Mouse (Mus musculus) embryonic facial prominence, embryonic 12.5 days (tissue): ENCODE data around the gene Arl15. TPM values are rescaled to one million over a fixed set of nuclear protein-coding genes. Genes with fewer than 3 reads are reported as not detected.

Experiments used
- ATAC-seq: fragments of 200-750 bp; cut with Nextera tagmentation; 2 replicates; pipeline ENCODE4 v1.8.0; 2017; ENCODE audit not compliant: insufficient number of reproducible peaks, insufficient read depth, low FRiP score, low TSS enrichment
- H3K27ac ChIP-seq: fragments of 300-500 bp; sonication (generic); 2 replicates; pipeline ENCODE4 v1.5.1; 2016; ENCODE audit warnings: mild to moderate bottlenecking
- H3K27me3 ChIP-seq: fragments of 300-500 bp; sonication (generic); 2 replicates; pipeline ENCODE4 v1.6.1; 2016; ENCODE audit warnings: mild to moderate bottlenecking, moderate library complexity
- H3K36me3 ChIP-seq: fragments of 300-500 bp; sonication (generic); 2 replicates; pipeline ENCODE4 v1.6.1; 2016; ENCODE audit warnings: mild to moderate bottlenecking
- H3K4me1 ChIP-seq: fragments of 300-500 bp; sonication (generic); 2 replicates; pipeline ENCODE4 v1.6.1; 2016
- H3K4me2 ChIP-seq: fragments of 300-500 bp; sonication (generic); replicated peaks from 2 replicates; pipeline ENCODE4 v1.6.1; 2016; ENCODE audit warnings: mild to moderate bottlenecking, moderate library complexity
- H3K4me3 ChIP-seq: fragments of 300-500 bp; sonication (generic); 2 replicates; pipeline ENCODE4 v1.5.1; 2016; ENCODE audit warnings: mild to moderate bottlenecking
- H3K9ac ChIP-seq: fragments of 300-500 bp; sonication (generic); 2 replicates; pipeline ENCODE4 v1.6.1; 2016; ENCODE audit warnings: mild to moderate bottlenecking, moderate library complexity
- H3K9me3 ChIP-seq: fragments of 300-500 bp; sonication (generic); 2 replicates; pipeline ENCODE4 v1.6.1; 2016; ENCODE audit warnings: mild to moderate bottlenecking, moderate library complexity
- WGBS: fragments of 180-500 bp; shearing (Covaris S2); methylation state at CpG from one replicate; pipeline ENCODE4 v1.1.7; 2016; 5-methylcytosine and 5-hydroxymethylcytosine counted together
- polyA plus RNA-seq: library from polyadenylated mRNA; unstranded; fragments of >200 nt; fragmentation: Nextera tagmentation; extraction: Ambion mirVana; gene quantifications from 2 replicates; pipeline ENCODE4 v1.2.1, GENCODE M21; 2016

Gene Arl15
- polyA plus RNA-seq, 1 experiment from 2014 or later, result 15.0 TPM

DNA sequence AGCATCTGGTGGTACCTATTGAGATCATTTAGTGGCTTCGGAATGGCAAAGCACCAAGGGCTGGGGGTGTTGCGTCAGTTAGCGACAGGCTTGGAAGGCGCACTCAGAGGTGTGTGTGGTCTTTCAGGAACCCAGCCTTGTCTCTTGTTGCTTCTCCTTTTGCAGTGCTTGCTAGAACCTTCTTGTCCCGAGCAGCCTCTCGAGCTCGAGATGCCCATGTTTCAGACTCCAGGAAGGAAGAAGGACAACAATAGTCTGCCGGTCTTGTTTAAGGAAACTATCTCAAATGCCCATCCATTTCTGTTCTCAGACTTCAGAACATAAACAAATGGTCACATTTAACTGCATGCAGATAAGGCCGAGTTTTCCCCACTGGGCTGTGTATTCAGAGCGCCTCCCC, 69.4 kb downstream of the Arl15 start:
- no peaks in the 10 kb centered on the region for H3K27me3 ChIP-seq
- no peaks in the 10 kb centered on the region for H3K36me3 ChIP-seq
- H3K27ac ChIP-seq, result no peak overlapping the region
- H3K4me1 ChIP-seq, result peaks cover 24% of the 10 kb centered on the region
- H3K9me3 ChIP-seq, result no peaks in the 10 kb centered on the region
- no peak for ATAC-seq
- WGBS, result 84% methylated on average over 10 of the region's 10 CpGs
- H3K4me3 ChIP-seq, result no peak overlapping the region
- H3K9ac ChIP-seq, result no peak overlapping the region
- H3K4me2 ChIP-seq, result no peak overlapping the region

DNA sequence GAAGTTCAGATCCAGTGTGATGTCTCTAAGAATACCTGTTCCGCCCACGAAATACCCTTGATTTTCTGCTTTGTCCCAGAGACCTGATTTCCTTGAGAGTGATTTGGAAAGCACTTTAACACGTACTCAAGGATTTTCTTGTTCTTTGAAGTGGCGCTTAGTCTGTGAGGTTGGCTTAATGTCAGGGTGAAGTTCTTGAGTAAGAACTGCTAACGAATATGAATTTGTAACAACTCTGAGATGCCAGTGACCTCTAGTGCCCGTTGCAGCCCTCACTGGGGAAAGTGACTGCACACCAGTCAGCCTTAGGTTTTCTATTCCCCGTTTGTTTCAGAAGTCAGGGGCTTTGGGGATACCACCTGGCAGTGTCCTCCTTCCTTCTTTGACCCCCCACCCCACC, 70.0 kb downstream of the Arl15 start:
- WGBS, result 61% methylated on average over 7 of the region's 7 CpGs

DNA sequence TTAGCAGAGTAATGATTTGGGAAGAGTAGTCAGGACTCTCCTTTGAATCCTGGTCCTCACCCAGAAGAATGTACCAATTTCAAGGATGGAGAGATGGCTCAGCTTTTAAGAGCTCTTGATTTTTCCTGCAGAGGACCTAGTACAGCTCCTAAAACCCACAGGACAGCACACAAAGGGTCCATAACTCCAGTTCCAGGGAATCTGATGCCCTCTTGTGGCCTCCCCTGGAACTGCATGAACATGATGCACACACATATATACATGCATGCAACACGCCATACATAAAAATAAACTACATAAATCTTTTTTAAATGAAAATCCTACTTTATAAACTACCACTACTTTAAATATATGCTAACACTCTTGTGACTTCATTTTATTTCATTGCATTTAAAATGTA, 70.6 kb downstream of the Arl15 start:
- H3K9me3 ChIP-seq, result no peaks in the 10 kb centered on the region
- WGBS, result 49% methylated on average over 1 of the region's 1 CpGs
- no peak overlapping the region for H3K27ac ChIP-seq
- no peak overlapping the region for H3K4me3 ChIP-seq
- peaks cover 18% of the 10 kb centered on the region for H3K4me1 ChIP-seq
- H3K9ac ChIP-seq, result no peak overlapping the region
- peak; percentile 23; the same call in 1 of the 2 replicates for ATAC-seq
- no peaks in the 10 kb centered on the region for H3K27me3 ChIP-seq
- no peaks in the 10 kb centered on the region for H3K36me3 ChIP-seq
- no peak overlapping the region for H3K4me2 ChIP-seq

More for the DNA sequence above, 70.0 kb downstream of the Arl15 start:
- Histone ChIP-seq H3K36me3 (no peaks in the 10 kb centered on the region), H3K27me3 (no peaks in the 10 kb centered on the region), H3K4me3 (no peak overlapping the region), H3K9me3 (no peaks in the 10 kb centered on the region), H3K4me2 (no peak overlapping the region), H3K4me1 (peaks cover 20% of the 10 kb centered on the region), H3K27ac (no peak overlapping the region), H3K9ac (no peak overlapping the region)
- no peak for ATAC-seq

DNA sequence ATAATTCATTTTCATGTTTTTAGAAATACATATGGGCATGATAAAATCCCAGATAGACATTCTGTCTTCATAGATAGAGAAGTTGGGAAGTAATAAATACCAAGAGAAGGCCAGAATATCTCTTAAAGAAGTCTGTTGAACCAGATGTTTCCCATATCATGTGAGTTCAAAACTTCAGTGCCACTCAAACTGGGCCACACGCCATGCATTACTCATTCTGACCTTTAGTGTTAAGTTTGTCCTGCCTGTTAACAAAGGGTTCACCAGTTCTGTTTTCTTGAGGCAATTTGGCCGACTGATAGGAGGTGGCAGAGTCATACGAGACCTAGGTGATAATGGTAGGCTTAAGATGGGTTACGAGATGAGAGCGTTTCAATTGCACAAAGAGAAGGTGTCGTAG, 71.1 kb downstream of the Arl15 start:
- WGBS, result 60% methylated on average over 6 of the region's 6 CpGs
- H3K4me1 ChIP-seq, result peaks cover 16% of the 10 kb centered on the region
- no peaks in the 10 kb centered on the region for H3K36me3 ChIP-seq

DNA sequence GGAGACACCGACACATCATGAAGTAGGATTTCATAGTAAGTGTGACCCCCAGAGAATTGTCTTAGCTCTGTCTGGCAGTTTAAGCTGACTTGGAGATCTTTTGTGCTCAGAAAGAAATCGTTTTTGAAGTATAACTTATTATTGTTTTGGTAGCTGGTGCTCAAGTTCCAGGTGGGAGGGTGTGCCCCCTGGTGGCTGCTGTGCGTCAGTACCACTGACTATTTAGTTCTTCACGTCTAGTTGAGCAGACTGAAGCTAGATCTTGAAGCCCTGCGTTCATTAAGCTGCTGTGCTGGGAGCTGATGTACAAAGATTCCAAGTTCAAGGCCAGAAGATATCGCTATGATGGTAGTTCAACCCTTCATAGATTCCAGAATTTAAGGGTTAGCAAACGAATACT, 71.5 kb downstream of the Arl15 start:
- Histone ChIP-seq H3K27ac (no peak overlapping the region), H3K4me3 (no peak overlapping the region), H3K36me3 (no peaks in the 10 kb centered on the region), H3K9ac (no peak overlapping the region), H3K4me1 (peaks cover 16% of the 10 kb centered on the region), H3K4me2 (no peak overlapping the region), H3K27me3 (no peaks in the 10 kb centered on the region), H3K9me3 (no peaks in the 10 kb centered on the region)
- WGBS, result 38% methylated on average over 7 of the region's 7 CpGs
- ATAC-seq, result no peak

More for the DNA sequence above, 71.1 kb downstream of the Arl15 start:
- ATAC-seq, result no peak
- H3K4me2 ChIP-seq, result no peak overlapping the region
- no peaks in the 10 kb centered on the region for H3K27me3 ChIP-seq
- H3K27ac ChIP-seq, result no peak overlapping the region
- H3K9me3 ChIP-seq, result no peaks in the 10 kb centered on the region
- H3K4me3 ChIP-seq, result no peak overlapping the region
- no peak overlapping the region for H3K9ac ChIP-seq

DNA sequence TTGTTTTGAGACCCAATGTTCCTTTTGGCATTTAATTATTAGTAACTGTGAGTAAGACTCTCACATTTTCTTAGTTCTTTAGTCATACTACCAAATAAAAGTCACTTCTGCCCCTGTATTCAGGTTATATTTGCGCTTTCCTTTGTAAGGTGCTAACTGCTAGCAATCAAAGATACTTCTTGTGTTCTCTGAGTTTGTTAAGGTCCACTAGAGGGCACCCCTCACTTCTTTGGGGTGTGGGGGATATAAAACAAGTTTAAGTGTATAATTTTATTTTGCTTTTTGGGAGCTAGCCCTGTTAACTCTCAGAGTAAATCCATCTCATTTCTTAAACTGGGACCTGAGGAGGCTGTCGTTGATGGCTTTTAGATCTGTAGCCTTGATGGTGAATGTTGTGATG, 73.4 kb downstream of the Arl15 start:
- H3K4me2 ChIP-seq, result no peak overlapping the region
- H3K4me1 ChIP-seq, result peaks cover 13% of the 10 kb centered on the region
- H3K36me3 ChIP-seq, result no peaks in the 10 kb centered on the region
- no peaks in the 10 kb centered on the region for H3K9me3 ChIP-seq
- no peak overlapping the region for H3K9ac ChIP-seq
- H3K27ac ChIP-seq, result no peak overlapping the region
- ATAC-seq, result no peak
- 96% methylated on average over 2 of the region's 2 CpGs for WGBS
- H3K27me3 ChIP-seq, result no peaks in the 10 kb centered on the region
- no peak overlapping the region for H3K4me3 ChIP-seq

DNA sequence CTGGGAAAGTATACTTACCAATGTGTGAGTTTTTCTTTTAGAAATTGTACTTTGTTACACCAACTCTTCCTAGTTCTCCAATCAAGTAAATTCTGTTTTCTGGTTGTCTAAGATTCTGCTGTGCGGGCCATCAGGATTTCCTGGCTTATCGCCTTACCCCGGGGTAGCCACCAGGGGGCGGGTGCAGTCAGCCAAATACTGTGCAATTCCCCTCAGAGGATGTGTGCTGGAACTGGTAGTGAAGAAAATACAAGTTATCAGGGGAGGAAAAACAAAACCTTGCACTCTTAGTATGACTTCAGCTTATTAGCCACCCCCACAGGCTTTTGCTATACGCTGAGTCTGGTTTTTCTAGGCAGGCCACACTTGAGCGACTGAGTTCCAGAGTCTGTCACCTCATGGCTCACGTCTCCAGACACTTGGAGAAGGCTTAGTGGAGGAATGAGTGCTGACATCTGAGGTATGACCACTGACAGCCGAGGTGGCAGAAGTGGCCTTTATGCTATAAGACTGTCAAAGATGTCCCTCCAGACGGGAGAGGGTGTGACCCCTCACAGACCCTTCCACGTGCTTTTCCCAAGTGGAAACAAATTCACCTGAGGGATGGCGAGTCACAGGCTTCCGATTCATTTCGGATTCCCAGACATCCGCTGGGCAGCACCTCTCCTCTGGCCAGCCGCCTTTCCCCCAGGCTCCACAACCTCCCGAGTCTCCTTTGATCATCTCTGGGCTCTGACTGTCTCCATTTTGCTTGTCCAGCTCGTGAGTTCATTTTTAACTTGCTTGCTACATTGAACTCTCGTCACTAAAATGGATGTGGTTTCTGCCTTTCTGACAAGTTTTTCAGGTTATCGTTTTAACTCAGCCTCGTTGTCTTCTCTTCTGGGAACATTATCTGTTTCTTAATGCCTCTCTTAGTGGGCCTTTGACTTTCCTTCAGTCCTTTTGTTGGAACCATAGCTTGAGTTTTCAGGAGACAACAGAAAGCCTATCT, 75.2 kb downstream of the Arl15 start:
- H3K4me1 ChIP-seq, result peaks cover 13% of the 10 kb centered on the region

DNA sequence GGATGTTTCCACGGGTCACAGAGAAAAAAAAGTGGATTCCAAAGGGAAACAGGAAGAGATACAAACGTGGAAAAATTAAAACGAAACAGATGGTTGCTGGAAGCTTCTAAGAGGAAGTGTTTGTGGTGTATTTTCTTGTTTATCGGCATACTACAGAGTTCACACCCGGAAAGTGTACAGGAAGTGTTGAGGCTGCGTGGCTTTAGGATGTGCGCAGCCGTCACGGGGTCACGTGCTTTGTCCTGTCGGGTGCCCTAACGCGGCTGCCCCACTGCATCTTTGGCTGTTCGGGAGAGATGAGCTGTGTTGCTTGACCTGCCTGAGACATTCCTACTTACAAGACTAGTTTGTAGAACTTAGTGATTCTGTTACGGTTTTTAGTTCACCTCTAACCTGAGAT, 76.1 kb downstream of the Arl15 start:
- Histone ChIP-seq H3K9me3 (no peaks in the 10 kb centered on the region), H3K4me3 (no peak overlapping the region), H3K27ac (no peak overlapping the region), H3K36me3 (no peaks in the 10 kb centered on the region), H3K4me2 (no peak overlapping the region), H3K9ac (no peak overlapping the region), H3K27me3 (no peaks in the 10 kb centered on the region), H3K4me1 (peaks cover 12% of the 10 kb centered on the region; the same call in 1 of the 2 replicates)
- ATAC-seq, result no peak
- 72% methylated on average over 15 of the region's 15 CpGs for WGBS

More for the DNA sequence above, 75.2 kb downstream of the Arl15 start:
- no peaks in the 10 kb centered on the region for H3K9me3 ChIP-seq
- H3K27me3 ChIP-seq, result no peaks in the 10 kb centered on the region
- H3K4me2 ChIP-seq, result no peak overlapping the region
- H3K4me3 ChIP-seq, result no peak overlapping the region
- ATAC-seq, result 0 out of 2 replicates have a peak, but pooled peaks have one; percentile 47
- no peaks in the 10 kb centered on the region for H3K36me3 ChIP-seq
- no peak overlapping the region for H3K9ac ChIP-seq
- 61% methylated on average over 20 of the region's 20 CpGs for WGBS
- no peak overlapping the region for H3K27ac ChIP-seq

DNA sequence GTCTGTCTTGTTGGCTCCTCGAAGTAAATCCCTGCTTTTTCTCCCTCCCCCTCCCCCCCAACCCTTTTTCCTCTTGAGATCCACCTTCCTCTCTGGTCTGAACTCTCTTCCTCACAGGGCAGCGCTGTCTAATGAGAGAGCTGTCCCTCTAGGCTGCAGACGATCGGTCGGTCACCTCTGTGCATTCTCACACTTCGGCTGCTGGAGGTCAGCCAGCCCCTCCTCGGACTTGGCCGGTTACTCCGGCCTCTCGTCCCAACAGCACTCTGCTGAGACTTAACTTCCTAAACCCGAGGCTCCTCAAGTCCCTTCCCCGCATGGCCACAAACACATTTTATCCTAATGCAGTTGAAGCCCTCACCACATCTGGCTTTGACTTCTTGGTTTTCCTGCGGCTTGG, 77.5 kb downstream of the Arl15 start:
- H3K4me2 ChIP-seq, result peak overlapping the region; percentile 5; the same call in 1 of the 2 replicates
- H3K36me3 ChIP-seq, result no peaks in the 10 kb centered on the region
- H3K9ac ChIP-seq, result no peak overlapping the region
- H3K4me3 ChIP-seq, result no peak overlapping the region
- no peaks in the 10 kb centered on the region for H3K9me3 ChIP-seq
- H3K27me3 ChIP-seq, result no peaks in the 10 kb centered on the region
- no peak for ATAC-seq
- WGBS, result 48% methylated on average over 13 of the region's 13 CpGs
- H3K4me1 ChIP-seq, result peaks cover 10% of the 10 kb centered on the region; the same call in 1 of the 2 replicates
- H3K27ac ChIP-seq, result no peak overlapping the region

DNA sequence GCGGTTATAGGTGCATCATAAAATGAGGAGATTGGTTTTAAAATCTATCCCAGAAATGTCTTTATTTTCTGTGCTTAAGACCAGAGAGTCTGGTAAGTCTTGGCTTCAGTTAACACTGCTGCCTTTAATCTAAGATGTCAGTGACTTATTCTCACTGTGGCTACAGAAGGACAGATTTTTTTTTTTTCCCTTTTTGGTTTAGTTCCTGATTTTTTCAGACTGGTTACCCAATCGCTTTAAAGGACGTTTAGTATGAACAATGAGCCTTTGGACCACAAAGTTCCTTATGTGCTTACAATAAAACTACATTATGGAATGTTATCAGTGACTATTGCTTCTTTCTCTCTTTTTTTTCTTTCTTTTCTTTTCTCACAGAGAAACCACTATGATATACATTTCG, 81.4 kb downstream of the Arl15 start:
- no peak for ATAC-seq
- 74% methylated on average over 4 of the region's 4 CpGs for WGBS
- peaks cover 19% of the 10 kb centered on the region for H3K4me1 ChIP-seq

DNA sequence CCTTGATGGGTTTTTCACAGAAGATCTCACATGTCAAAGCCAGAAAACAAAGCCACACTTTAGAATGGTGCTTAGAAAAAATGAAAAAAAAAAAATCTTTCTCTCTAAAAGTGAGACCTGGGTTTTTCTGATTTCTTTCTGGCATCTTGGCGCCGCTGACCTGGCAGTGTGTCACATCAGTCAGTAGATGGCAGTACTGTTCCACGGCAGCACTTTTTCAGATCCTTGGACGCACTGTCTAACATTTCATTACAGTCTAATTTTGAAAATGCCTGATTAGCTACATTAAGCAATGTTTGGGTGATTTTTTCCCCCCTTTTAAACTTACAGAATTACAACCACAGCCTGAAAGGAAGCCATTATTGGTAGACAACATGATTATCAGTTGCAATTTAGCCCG, 83.1 kb downstream of the Arl15 start:
- no peak overlapping the region for H3K4me2 ChIP-seq
- no peaks in the 10 kb centered on the region for H3K27me3 ChIP-seq
- no peak overlapping the region for H3K27ac ChIP-seq
- no peak overlapping the region for H3K9ac ChIP-seq
- H3K36me3 ChIP-seq, result no peaks in the 10 kb centered on the region
- H3K4me3 ChIP-seq, result no peak overlapping the region
- no peak for ATAC-seq
- no peaks in the 10 kb centered on the region for H3K9me3 ChIP-seq
- 10% methylated on average over 5 of the region's 5 CpGs for WGBS
- H3K4me1 ChIP-seq, result peaks cover 19% of the 10 kb centered on the region

More for the DNA sequence above, 81.4 kb downstream of the Arl15 start:
- H3K4me2 ChIP-seq, result no peak overlapping the region
- H3K27me3 ChIP-seq, result no peaks in the 10 kb centered on the region
- no peaks in the 10 kb centered on the region for H3K9me3 ChIP-seq
- H3K9ac ChIP-seq, result no peak overlapping the region
- no peak overlapping the region for H3K27ac ChIP-seq
- no peaks in the 10 kb centered on the region for H3K36me3 ChIP-seq
- no peak overlapping the region for H3K4me3 ChIP-seq

DNA sequence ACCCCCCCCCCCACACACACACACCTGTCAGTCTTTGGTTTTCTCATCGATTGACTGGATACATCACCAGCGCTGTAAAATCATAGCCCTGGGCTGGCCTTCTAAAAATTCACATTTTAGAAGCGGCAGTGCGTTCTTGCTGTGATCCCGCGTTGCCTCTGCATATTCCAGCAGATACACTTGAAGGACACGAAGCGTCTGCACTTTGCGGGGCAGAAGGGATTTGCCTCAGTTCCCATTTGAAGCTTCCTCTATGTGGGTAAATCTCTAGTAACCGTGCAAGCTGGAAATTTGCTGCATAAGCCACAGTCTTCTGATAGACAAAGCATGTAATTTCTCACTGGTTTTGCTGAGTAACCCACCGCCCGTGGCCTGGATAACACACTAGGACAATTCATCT, 84.3 kb downstream of the Arl15 start:
- H3K36me3 ChIP-seq, result no peaks in the 10 kb centered on the region
- WGBS, result 81% methylated on average over 12 of the region's 12 CpGs
- no peaks in the 10 kb centered on the region for H3K9me3 ChIP-seq
- no peak overlapping the region for H3K9ac ChIP-seq
- no peaks in the 10 kb centered on the region for H3K27me3 ChIP-seq
- ATAC-seq, result no peak
- no peak overlapping the region for H3K4me3 ChIP-seq
- H3K4me2 ChIP-seq, result no peak overlapping the region
- no peak overlapping the region for H3K27ac ChIP-seq
- peaks cover 19% of the 10 kb centered on the region for H3K4me1 ChIP-seq
